Mouse (Mus musculus) olfactory bulb, adult 2 months (tissue): Measurements from ENCODE around the gene Grap2.

Source experiments
- CTCF ChIP-seq: fragments of 200-500 bp; IDR thresholded peaks from 2 replicates; pipeline ENCODE4 v1.5.1; 2012; ENCODE audit warnings: low read depth, mild to moderate bottlenecking, low read length, moderate library complexity; ENCODE audit not compliant: insufficient read depth
- POLR2A ChIP-seq: fragments of 200-500 bp; IDR thresholded peaks from 2 replicates; pipeline ENCODE4 v1.6.1; 2012; ENCODE audit warnings: mild to moderate bottlenecking, low read depth, low read length, moderate library complexity; ENCODE audit not compliant: insufficient read depth

DNA sequence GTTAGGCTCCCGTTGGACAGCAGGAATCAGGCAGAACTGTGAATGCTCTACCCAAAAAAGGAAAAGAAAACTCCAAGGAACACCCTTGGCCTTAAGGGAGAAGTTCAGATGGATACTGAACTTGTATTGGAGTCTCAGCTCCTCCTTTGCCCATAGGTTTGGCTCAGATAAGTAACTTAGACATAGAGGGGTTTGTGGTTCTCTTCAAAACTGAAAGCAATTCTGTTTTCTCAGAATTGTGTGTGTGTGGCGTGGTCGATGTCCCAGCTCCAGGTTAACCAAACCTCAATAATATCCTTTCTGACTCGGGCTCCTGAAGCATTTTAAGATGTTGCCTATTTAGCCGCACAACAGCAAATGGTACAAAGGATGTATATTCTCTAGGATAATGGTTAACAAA lies 18.2 kb downstream of the Grap2 start:
- TF ChIP-seq CTCF (no peak), POLR2A (no peak)
